Mouse (Mus musculus): Measurements from ENCODE around the gene Ap2b1. TPM values are rescaled to one million over a fixed set of nuclear protein-coding genes. Genes with fewer than 3 reads are reported as not detected.

Gene Ap2b1
- polyA plus RNA-seq, 1 experiment = 41.4 TPM

DNA sequence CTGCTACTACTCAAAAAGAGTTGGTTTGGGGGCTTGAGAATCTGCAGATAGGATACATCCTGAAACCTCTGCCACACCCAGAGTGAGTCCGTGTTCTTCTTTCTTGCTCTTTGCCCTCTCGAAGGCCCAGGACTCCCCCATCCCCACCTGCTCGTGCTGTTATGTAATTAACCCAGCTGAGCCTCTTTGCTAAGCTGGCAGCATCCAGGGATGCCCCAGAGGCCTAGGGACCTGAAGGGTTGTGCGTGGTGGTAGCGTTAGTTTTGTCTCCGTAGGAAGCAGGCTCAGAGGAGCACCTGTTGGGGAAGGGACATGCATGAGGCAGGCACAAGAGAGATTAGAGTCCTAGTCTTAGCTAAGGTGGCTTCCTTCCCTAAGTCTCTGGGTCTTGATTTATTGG is 111.7 kb downstream of the Ap2b1 start:
- Histone ChIP-seq H3K4me3 (ENCODE audit: control insufficient read depth, insufficient read depth, low read length) (no peak overlapping the region), H3K4me1 (replicated peaks; ENCODE audit: control insufficient read depth, insufficient read depth, low read length) (peaks cover 3% of the 10 kb centered on the region; the same call in 1 of the 2 replicates), H3K36me3 (ENCODE audit: control insufficient read depth, insufficient read depth, low read length) (no peaks in the 10 kb centered on the region), H3K27ac (ENCODE audit: control insufficient read depth, insufficient read depth, low read length) (no peak overlapping the region), H3K27me3 (ENCODE audit: control insufficient read depth, insufficient read depth, low read length) (peaks cover 7% of the 10 kb centered on the region; the same call in 1 of the 2 replicates)
- DNase-seq = no peak
- 82% methylated on average over 6 of the region's 6 CpGs for WGBS
- TF ChIP-seq POLR2A (IDR thresholded peaks at IDR 0.05; ENCODE audit: control insufficient read depth, extremely low read depth, insufficient read depth, low read length, poor library complexity) (no peak), CTCF (IDR thresholded peaks at IDR 0.05; ENCODE audit: borderline replicate concordance, control insufficient read depth, extremely low read depth, insufficient read depth, low read length, poor library complexity) (no peak)

DNA sequence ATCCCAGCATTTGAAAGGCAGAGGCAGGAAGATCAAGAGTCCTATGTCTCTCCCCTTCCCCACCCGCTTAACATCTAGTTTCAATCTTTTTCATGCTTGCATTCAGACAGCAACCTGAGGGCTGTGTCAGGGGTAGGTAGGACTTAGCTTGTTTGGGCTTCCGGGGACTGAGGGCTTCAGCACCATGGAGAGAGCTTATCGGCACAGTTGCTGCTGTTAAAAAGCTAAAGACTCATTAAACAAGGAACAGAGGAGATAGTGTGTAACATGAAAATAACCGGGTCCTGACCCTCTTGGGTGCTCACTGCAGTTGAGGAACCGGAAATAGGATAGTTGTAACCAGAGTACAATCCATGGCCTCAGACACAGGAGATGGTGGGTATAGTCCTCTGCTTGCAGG is 118.3 kb downstream of the Ap2b1 start:
- 6% methylated on average over 5 of the region's 5 CpGs for WGBS
- no peaks in the 10 kb centered on the region; the same call in 1 of the 2 replicates for H3K27me3 ChIP-seq (ENCODE audit: control insufficient read depth, insufficient read depth, low read length)

DNA sequence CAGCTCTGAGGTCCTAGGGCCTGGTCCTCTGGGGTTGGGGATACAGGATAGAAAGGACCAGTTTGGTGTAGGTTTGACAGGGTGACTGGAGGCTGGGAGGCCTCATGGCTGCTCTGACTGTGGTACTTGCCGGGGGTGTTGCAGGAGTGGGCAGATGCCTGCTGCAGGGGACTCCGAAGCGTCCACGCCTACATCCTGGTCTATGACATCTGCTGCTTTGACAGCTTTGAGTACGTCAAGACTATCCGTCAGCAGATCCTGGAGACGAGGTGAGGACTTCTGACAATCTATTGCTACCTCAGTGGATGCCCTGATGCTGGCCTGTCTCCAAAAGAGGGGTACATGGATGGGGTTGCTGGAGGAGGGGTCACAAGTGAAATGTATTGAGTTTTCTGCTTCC is 118.9 kb downstream of the Ap2b1 start:
- Histone ChIP-seq H3K27me3 (ENCODE audit: control insufficient read depth, insufficient read depth, low read length) (no peaks in the 10 kb centered on the region; the same call in 1 of the 2 replicates), H3K36me3 (ENCODE audit: control insufficient read depth, insufficient read depth, low read length) (no peaks in the 10 kb centered on the region), H3K4me1 (replicated peaks; ENCODE audit: control insufficient read depth, insufficient read depth, low read length) (0 out of 2 replicates have a peak, but pooled peaks cover 3% of the 10 kb centered on the region), H3K4me3 (ENCODE audit: control insufficient read depth, insufficient read depth, low read length) (no peak overlapping the region), H3K27ac (ENCODE audit: control insufficient read depth, insufficient read depth, low read length) (no peak overlapping the region)
- no peak for DNase-seq
- TF ChIP-seq POLR2A (IDR thresholded peaks at IDR 0.05; ENCODE audit: control insufficient read depth, extremely low read depth, insufficient read depth, low read length, poor library complexity) (no peak), CTCF (IDR thresholded peaks at IDR 0.05; ENCODE audit: borderline replicate concordance, control insufficient read depth, extremely low read depth, insufficient read depth, low read length, poor library complexity) (no peak)
- WGBS = 85% methylated on average over 7 of the region's 7 CpGs

More for the DNA sequence above, 118.3 kb downstream of the Ap2b1 start:
- peak; percentile 71 for DNase-seq
- Histone ChIP-seq H3K27ac (ENCODE audit: control insufficient read depth, insufficient read depth, low read length) (no peak overlapping the region), H3K4me3 (ENCODE audit: control insufficient read depth, insufficient read depth, low read length) (no peak overlapping the region), H3K4me1 (replicated peaks; ENCODE audit: control insufficient read depth, insufficient read depth, low read length) (0 out of 2 replicates have a peak, but pooled peaks cover 3% of the 10 kb centered on the region), H3K36me3 (ENCODE audit: control insufficient read depth, insufficient read depth, low read length) (no peaks in the 10 kb centered on the region)
- TF ChIP-seq POLR2A (IDR thresholded peaks at IDR 0.05; ENCODE audit: control insufficient read depth, extremely low read depth, insufficient read depth, low read length, poor library complexity) (no peak), CTCF (IDR thresholded peaks at IDR 0.05; ENCODE audit: borderline replicate concordance, control insufficient read depth, extremely low read depth, insufficient read depth, low read length, poor library complexity) (no peak)

DNA sequence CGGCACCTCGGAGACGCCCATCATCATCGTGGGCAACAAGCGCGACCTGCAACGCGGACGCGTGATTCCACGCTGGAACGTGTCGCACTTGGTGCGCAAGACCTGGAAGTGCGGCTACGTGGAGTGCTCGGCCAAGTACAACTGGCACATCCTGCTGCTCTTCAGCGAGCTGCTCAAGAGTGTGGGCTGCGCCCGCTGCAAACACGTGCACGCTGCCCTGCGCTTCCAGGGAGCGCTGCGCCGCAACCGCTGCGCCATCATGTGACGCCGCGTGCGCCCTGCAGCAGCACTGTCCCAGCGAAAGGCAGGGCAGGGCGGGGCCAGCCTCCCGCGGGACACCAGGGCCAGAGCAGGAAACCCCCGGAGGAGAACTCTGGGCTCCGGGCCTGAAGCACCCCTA is 119.7 kb downstream of the Ap2b1 start:
- 8% methylated on average over 38 of the region's 38 CpGs for WGBS
- Histone ChIP-seq H3K36me3 (ENCODE audit: control insufficient read depth, insufficient read depth, low read length) (no peaks in the 10 kb centered on the region), H3K27ac (ENCODE audit: control insufficient read depth, insufficient read depth, low read length) (no peak overlapping the region), H3K4me3 (ENCODE audit: control insufficient read depth, insufficient read depth, low read length) (no peak overlapping the region), H3K4me1 (replicated peaks; ENCODE audit: control insufficient read depth, insufficient read depth, low read length) (0 out of 2 replicates have a peak, but pooled peaks cover 3% of the 10 kb centered on the region), H3K27me3 (ENCODE audit: control insufficient read depth, insufficient read depth, low read length) (no peaks in the 10 kb centered on the region; the same call in 1 of the 2 replicates)
- DNase-seq = no peak
- TF ChIP-seq POLR2A (IDR thresholded peaks at IDR 0.05; ENCODE audit: control insufficient read depth, extremely low read depth, insufficient read depth, low read length, poor library complexity) (no peak), CTCF (IDR thresholded peaks at IDR 0.05; ENCODE audit: borderline replicate concordance, control insufficient read depth, extremely low read depth, insufficient read depth, low read length, poor library complexity) (no peak)

DNA sequence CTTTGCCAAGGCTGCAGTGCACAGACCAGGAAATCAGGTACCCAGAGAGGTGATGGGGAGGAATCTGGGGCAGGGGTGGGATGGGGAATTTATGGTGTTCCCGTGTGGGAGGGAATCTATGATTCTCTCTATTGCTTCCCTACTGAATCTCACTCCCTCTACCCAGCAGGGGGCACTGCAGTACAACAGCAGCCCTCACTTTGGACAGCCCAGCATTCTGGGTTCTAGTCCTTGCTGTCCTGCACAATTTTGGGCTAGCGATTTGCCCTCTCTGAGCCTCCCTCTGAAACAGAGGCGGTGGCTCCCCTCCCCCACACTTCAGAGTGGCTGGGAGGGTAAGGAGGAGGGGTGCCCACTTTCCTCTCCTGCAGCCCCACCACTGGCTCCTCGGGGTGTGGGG is 121.5 kb downstream of the Ap2b1 start:
- no peak overlapping the region for H3K4me3 ChIP-seq (ENCODE audit: control insufficient read depth, insufficient read depth, low read length)
- WGBS = 40% methylated on average over 4 of the region's 4 CpGs
- no peaks in the 10 kb centered on the region; the same call in 1 of the 2 replicates for H3K27me3 ChIP-seq (ENCODE audit: control insufficient read depth, insufficient read depth, low read length)
- 0 out of 2 replicates have a peak, but pooled peaks cover 3% of the 10 kb centered on the region for H3K4me1 ChIP-seq (replicated peaks; ENCODE audit: control insufficient read depth, insufficient read depth, low read length)
- DNase-seq = no peak
- H3K27ac ChIP-seq (ENCODE audit: control insufficient read depth, insufficient read depth, low read length) = no peak overlapping the region
- H3K36me3 ChIP-seq (ENCODE audit: control insufficient read depth, insufficient read depth, low read length) = no peaks in the 10 kb centered on the region
- TF ChIP-seq CTCF (IDR thresholded peaks at IDR 0.05; ENCODE audit: borderline replicate concordance, control insufficient read depth, extremely low read depth, insufficient read depth, low read length, poor library complexity) = no peak
- no peak for TF ChIP-seq POLR2A (IDR thresholded peaks at IDR 0.05; ENCODE audit: control insufficient read depth, extremely low read depth, insufficient read depth, low read length, poor library complexity)

DNA sequence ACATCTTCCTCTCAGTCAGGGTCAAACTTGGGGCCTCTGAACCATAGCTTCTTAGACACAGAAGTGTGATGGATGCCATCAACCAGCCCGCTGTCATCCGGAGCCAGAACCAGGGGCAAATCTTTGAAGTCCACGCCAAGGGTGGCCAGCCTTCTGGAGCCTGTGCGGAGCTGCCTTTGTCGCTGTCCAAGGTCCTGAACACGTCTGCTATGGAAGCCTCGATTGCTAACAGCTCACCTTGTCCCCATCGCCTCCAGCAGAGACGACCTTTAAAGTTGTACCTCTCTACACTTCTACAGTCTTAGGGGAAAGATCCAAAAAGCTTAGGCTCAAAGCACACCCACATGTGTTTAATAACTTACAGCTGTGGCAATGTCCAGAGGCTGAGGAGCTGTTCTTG is 122.5 kb downstream of the Ap2b1 start:
- no peaks in the 10 kb centered on the region for H3K36me3 ChIP-seq (ENCODE audit: control insufficient read depth, insufficient read depth, low read length)
- no peak overlapping the region for H3K27ac ChIP-seq (ENCODE audit: control insufficient read depth, insufficient read depth, low read length)
- no peak overlapping the region for H3K4me3 ChIP-seq (ENCODE audit: control insufficient read depth, insufficient read depth, low read length)
- WGBS = 3% methylated on average over 9 of the region's 9 CpGs
- DNase-seq = peak; percentile 58
- 0 out of 2 replicates have a peak, but pooled peaks cover 3% of the 10 kb centered on the region for H3K4me1 ChIP-seq (replicated peaks; ENCODE audit: control insufficient read depth, insufficient read depth, low read length)
- TF ChIP-seq POLR2A (IDR thresholded peaks at IDR 0.05; ENCODE audit: control insufficient read depth, extremely low read depth, insufficient read depth, low read length, poor library complexity) = no peak
- no peak for TF ChIP-seq CTCF (IDR thresholded peaks at IDR 0.05; ENCODE audit: borderline replicate concordance, control insufficient read depth, extremely low read depth, insufficient read depth, low read length, poor library complexity)
- no peaks in the 10 kb centered on the region; the same call in 1 of the 2 replicates for H3K27me3 ChIP-seq (ENCODE audit: control insufficient read depth, insufficient read depth, low read length)

Data from thymus, adult 2 months (tissue).